Mouse (Mus musculus): Measurements from ENCODE around the gene Cers5. TPM values are rescaled to one million over a fixed set of nuclear protein-coding genes. Genes with fewer than 3 reads are reported as not detected.
A peak's percentile ranks its signal among the peaks of the same experiment; 100 is the strongest.

The Cers5 gene
- polyA plus RNA-seq, 1 experiment from 2014 or later, result 75.6 TPM

GRCm38 (mm10) chr15:99691976-99692375, 80.7 kb downstream of the Cers5 start:
- no peak overlapping the region for H3K4me3 ChIP-seq
- no peaks in the 10 kb centered on the region for H3K9me3 ChIP-seq (replicated peaks)
- peaks cover 17% of the 10 kb centered on the region for H3K4me1 ChIP-seq
- H3K27me3 ChIP-seq (ENCODE audit: low read depth, poor library complexity, severe bottlenecking), result peaks cover 33% of the 10 kb centered on the region; the same call in 1 of the 2 replicates
- H3K36me3 ChIP-seq, result no peaks in the 10 kb centered on the region
- no peak for DNase-seq (ENCODE audit: low spot score)
- no peak overlapping the region for H3K27ac ChIP-seq
- WGBS, result 37% methylated on average over 9 of the region's 9 CpGs

- Histone ChIP-seq H3K4me1 (peaks cover 17% of the 10 kb centered on the region), H3K36me3 (no peaks in the 10 kb centered on the region), H3K27me3 (ENCODE audit: low read depth, poor library complexity, severe bottlenecking) (peaks cover 23% of the 10 kb centered on the region; the same call in 1 of the 2 replicates), H3K27ac (no peak overlapping the region), H3K4me3 (no peak overlapping the region), H3K9me3 (replicated peaks) (no peaks in the 10 kb centered on the region)
- 21% methylated on average over 4 of the region's 4 CpGs for WGBS
- DNase-seq (ENCODE audit: low spot score), result no peak
These were observed 81.8 kb downstream of the Cers5 start for GRCm38 (mm10) chr15:99690924-99691323.

GRCm38 (mm10) chr15:99688712-99689111, 84.0 kb downstream of the Cers5 start:
- peak; percentile 69 for DNase-seq (ENCODE audit: low spot score)
- WGBS, result 6% methylated on average over 4 of the region's 4 CpGs
- no peak overlapping the region for H3K4me3 ChIP-seq

More at GRCm38 (mm10) chr15:99688712-99689111, 84.0 kb downstream of the Cers5 start:
- H3K27me3 ChIP-seq (ENCODE audit: low read depth, poor library complexity, severe bottlenecking), result peaks cover 16% of the 10 kb centered on the region; the same call in 1 of the 2 replicates
- peaks cover 17% of the 10 kb centered on the region for H3K4me1 ChIP-seq
- no peak overlapping the region for H3K27ac ChIP-seq
- no peaks in the 10 kb centered on the region for H3K36me3 ChIP-seq
- H3K9me3 ChIP-seq (replicated peaks), result no peaks in the 10 kb centered on the region

Other genes starting within 250 kb of the Cers5 start
- gene Faim2, start 244.7 kb downstream of the Cers5 start, polyA plus RNA-seq (2016; fragmentation: Nextera tagmentation; extraction: Ambion mirVana), result 0.26 TPM in 1 of 2 replicates, not detected in the other
- gene Aqp2, start 193.8 kb downstream of the Cers5 start, polyA plus RNA-seq (2016; fragmentation: Nextera tagmentation; extraction: Ambion mirVana), result not detected in 2 replicates
- not detected in 2 replicates for gene Aqp5, start 182.1 kb downstream of the Cers5 start, polyA plus RNA-seq (2016; fragmentation: Nextera tagmentation; extraction: Ambion mirVana)
- gene Aqp6, start 171.5 kb downstream of the Cers5 start, polyA plus RNA-seq (2016; fragmentation: Nextera tagmentation; extraction: Ambion mirVana), result not detected in 2 replicates
- 128 and 138 TPM in 2 replicates for gene Racgap1, start 121.2 kb downstream of the Cers5 start, polyA plus RNA-seq (2016; fragmentation: Nextera tagmentation; extraction: Ambion mirVana)
- 1.1 TPM in 2 replicates for gene Asic1, start 102.5 kb downstream of the Cers5 start, polyA plus RNA-seq (2016; fragmentation: Nextera tagmentation; extraction: Ambion mirVana)
- gene Smarcd1, start 70.8 kb downstream of the Cers5 start, polyA plus RNA-seq (2016; fragmentation: Nextera tagmentation; extraction: Ambion mirVana), result 84.0 and 85.8 TPM in 2 replicates
- gene Gm17349, start 67.4 kb downstream of the Cers5 start, polyA plus RNA-seq (2016; fragmentation: Nextera tagmentation; extraction: Ambion mirVana), result not detected in 2 replicates
- 0.29 and 0.59 TPM in 2 replicates for gene Gpd1, start 55.4 kb downstream of the Cers5 start, polyA plus RNA-seq (2016; fragmentation: Nextera tagmentation; extraction: Ambion mirVana)
- gene Cox14, start 47.3 kb downstream of the Cers5 start, polyA plus RNA-seq (2016; fragmentation: Nextera tagmentation; extraction: Ambion mirVana), result 113 and 127 TPM in 2 replicates
- 56.8 and 70.8 TPM in 2 replicates for gene Lima1, start 102.6 kb upstream of the Cers5 start, polyA plus RNA-seq (2016; fragmentation: Nextera tagmentation; extraction: Ambion mirVana)
- gene Fam186a, start 194.2 kb upstream of the Cers5 start, polyA plus RNA-seq (2016; fragmentation: Nextera tagmentation; extraction: Ambion mirVana), result not detected in 2 replicates
- 37.1 and 40.3 TPM in 2 replicates for gene Larp4, start 197.2 kb upstream of the Cers5 start, polyA plus RNA-seq (2016; fragmentation: Nextera tagmentation; extraction: Ambion mirVana)